Mouse (Mus musculus) T-helper 1 cell (primary cell): ENCODE measurements around the gene Hist1h2ao.
"Not testable (repeated sequence)": the region's sequence is repeated elsewhere in the genome, so short reads cannot be mapped to it uniquely, and the experiment has no call there.

ENCODE experiments used
- in situ Hi-C: fragments of 300-600 bp; cut with MboI, MseI; formaldehyde crosslinking; loops from one replicate; pipeline ENCODE4 v1.15.1; 2025; ENCODE audit warnings: high pct_unique_total_duplicates

Hist1h2ao gene

DNA sequence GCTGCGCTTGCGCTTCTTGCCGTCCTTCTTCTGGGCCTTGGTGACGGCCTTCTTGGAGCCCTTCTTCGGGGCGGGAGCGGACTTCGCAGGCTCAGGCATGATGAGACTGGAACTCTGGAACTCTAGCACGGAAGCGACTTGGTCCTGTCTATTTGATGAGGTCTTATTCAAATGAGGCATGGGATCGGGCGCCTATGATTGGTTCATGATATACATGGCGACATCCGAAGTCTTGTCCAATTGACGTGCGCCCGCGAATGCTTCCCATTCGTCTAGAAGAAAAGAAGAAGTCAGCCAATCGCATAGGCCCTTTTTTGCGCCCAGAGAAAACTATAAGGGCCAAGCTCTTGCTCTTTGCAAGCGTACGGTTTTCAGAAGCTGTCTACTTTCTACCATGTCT, at the start of gene Hist1h2ao, which contains the start of gene Hist1h2bq:
Gene Hist1h2ao (plus strand): TSS at position 393 of the 400 bp plus-strand sequence.
Gene Hist1h2bq (minus strand): TSS at position 125 of the 400 bp plus-strand sequence.
- in situ Hi-C loops, result not testable (repeated sequence)

DNA sequence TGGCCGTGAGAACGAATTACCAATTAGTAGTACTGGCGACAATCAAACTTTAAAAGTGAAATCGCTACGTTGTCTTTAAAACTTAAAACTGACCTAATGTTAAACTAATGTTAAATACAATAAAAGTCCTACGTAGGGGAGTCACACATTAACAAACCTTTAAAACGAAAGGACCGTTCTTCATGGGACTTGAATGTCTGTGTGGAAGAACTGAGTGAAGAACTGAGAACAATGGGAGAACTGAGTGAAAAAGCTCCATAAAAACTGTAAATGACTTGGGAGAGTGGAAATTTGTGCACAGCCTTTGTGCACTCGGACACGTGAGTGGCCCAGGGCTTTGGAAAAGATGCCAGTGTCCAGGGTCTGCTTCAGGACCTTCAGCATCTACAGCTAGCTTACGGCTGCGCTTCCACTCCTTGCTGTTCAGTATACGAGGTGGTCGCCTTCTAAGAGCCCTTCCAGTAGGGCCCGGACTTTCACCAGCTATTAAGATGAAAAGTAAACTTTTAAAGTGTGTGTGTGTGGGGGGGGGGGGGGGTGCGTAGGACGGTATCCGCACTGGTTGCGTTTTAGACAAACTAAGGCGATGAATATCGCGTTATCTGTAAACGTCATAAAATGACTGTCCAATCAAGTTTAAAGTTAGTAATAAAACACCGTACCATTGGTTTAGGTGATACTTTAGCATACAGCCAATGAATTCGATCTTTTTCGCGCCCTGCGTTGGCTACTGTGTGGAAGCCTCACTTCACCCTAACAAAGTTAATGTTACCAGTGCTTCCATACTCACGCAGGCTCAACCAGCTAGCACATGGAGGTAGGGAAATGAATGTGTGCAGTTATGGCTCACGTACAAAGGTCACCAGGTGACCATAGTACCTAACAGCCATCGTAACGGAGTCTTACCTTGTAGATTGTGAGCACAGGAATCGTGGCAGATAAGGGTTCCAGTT, 31.2 kb upstream of the Hist1h2ao start:
- in situ Hi-C loops, result loop anchor here (25.0 kb wide), 1 partner anchor 1983 kb away; the partner anchor contains the start of genes Hist1h1a, Hist1h2ab, Hist1h3a and Hist1h3b

DNA sequence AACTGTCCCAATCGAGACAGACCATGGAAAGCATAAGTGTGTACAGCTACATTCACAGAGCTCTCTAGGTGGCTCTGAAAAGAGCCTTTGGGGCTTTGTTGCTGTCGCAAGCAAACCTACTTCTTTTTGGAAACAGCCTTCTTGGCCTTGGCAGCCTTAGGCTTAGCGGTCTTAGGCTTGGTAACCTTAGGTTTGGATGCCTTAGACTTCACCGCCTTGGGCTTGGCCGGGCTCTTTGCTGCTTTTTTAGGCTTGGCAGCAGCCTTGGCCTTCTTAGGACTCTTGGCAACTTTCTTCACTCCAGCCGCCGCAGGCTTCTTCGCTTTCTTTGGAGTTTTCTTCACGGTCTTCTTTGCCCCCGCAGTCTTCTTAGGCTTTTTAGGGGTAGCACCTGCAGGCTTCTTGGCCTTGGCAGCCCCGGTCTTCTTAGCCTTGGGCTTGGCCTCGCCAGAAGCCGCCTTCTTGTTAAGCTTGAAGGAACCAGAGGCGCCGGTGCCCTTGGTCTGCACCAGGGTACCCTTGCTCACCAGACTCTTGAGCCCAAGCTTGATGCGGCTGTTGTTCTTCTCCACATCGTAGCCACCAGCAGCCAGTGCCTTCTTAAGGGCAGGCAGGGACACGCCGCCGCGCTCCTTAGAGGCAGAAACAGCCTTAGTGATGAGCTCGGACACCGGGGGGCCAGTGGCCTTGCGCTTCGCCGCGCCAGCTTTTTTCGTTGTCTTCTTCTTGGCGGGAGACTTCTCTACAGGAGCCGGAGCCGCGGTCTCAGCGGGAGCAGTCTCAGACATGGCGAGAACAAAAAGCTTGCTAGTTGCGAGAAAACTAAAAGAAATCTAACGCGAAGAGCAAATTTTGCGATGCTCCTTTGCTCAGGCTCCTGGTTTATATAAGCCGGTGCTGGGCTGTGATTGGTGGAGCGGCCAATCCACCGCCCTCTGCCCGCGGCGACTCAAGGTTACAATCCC, 30.2 kb upstream of the Hist1h2ao start, which contains the start of gene Hist1h1b:
Gene Hist1h1b (minus strand): TSS at position 859 of the 965 bp plus-strand sequence.
- in situ Hi-C loops, result loop anchor here (5.0 to 25.0 kb wide), 2 partner anchors 43 to 1982 kb away; partner anchors contain the start of genes Hist1h1a, Hist1h2ab, Hist1h3a and Hist1h3b

DNA sequence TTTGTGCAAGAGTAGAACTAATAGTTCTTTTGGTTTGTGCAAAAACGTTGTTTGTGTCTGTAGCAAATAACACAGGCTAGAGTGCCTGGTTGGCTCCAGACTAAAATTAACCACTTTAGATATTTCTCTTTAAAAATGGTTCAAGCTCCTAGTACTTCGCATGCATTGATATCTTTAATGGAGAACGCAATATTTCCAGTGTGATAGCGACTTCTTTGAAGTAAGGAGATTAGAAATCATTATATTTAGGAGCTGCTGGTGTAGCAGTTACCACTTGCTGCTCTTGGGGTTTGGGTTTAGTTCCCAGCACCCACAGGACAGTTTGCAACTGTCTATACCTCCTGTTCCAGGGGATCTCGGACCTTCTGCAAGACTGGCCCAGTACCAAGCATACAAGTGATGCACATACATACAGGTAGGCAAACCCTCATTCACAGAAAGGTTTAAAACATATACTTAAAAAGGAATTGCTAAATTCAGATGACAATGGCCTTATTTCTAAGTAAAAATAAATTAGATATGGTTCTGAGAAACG, 29.2 kb upstream of the Hist1h2ao start:
- in situ Hi-C loops, result loop anchor here (5.0 to 25.0 kb wide), 2 partner anchors 44 to 1981 kb away; partner anchors contain the start of genes Hist1h1a, Hist1h2ab, Hist1h3a and Hist1h3b

DNA sequence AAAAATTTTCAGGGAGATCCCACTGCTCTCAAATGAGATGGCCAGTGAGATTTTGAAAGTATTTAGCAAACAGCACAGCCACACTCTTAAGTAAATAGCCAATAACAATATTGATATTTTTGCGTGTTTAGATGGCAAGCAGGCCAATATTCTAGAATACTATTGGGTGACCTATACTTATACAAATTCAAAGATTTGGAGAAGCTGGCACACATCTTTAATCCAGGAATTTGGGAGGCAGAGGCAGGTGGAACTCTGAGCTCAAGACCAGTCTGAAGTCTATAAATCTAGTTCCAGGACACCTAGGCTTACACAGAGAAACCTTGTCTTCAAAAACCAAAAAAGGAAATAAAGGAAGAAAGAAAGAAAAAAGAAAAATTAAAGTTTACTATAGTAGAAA, 28.6 kb upstream of the Hist1h2ao start:
- in situ Hi-C loops, result loop anchor here (5.0 to 25.0 kb wide), 2 partner anchors 44 to 1981 kb away; partner anchors contain the start of genes Hist1h1a, Hist1h2ab, Hist1h3a and Hist1h3b

DNA sequence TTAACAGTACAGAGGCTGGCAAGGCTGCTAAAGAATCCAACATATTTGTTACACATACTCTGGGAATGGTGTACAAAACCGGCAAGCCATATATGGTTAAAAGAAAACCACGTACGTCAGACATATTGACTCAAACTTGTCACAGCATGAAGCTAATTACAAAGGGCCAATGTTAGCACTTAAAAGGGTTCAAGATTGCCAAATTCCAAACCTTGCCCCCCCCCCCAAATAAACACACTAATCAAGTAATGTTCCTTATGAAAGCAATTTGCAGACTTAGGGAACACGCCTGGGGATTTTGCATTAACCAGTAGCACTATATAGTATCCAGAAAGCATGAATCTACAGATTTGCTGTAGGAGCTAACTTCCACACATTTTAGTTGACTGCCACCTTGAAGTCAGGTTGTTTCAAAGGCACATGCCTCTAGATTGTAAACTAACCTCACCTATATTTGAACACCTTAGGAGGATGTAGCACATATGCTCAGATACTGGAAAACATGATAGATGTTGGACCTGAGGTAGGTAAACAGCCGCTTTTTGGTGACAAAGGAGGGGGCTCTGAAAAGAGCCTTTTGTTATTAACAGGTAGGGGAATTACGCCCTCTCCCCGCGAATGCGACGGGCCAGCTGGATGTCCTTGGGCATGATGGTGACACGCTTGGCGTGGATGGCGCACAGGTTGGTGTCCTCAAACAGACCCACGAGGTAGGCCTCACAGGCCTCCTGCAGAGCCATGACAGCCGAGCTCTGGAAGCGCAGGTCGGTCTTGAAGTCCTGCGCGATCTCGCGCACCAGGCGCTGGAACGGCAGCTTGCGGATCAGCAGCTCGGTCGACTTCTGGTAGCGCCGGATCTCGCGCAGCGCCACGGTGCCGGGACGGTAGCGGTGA, 27.7 kb upstream of the Hist1h2ao start:
- in situ Hi-C loops, result loop anchor here (5.0 to 25.0 kb wide), 2 partner anchors 45 to 1980 kb away; partner anchors contain the start of genes Hist1h1a, Hist1h2ab, Hist1h3a and Hist1h3b

DNA sequence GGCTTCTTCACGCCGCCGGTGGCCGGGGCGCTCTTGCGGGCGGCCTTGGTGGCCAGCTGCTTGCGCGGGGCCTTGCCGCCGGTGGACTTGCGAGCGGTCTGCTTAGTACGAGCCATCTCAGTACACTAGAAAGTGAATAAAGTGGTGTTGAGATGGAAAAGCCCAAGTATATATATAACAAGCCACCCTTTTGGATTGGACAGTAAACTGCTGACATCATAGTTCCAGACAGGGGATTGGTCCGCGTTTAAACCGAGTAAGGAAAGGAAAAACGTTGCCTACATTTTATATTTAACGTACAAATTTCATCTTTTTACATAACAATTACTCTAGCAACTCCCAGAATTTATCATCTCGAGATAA, 27.0 kb upstream of the Hist1h2ao start, which contains the start of gene Hist1h3i:
Gene Hist1h3i (minus strand): TSS at position 116 of the 363 bp plus-strand sequence.
- in situ Hi-C loops, result loop anchor here (5.0 to 25.0 kb wide), 2 partner anchors 46 to 1979 kb away; partner anchors contain the start of genes Hist1h1a, Hist1h2ab, Hist1h3a and Hist1h3b

DNA sequence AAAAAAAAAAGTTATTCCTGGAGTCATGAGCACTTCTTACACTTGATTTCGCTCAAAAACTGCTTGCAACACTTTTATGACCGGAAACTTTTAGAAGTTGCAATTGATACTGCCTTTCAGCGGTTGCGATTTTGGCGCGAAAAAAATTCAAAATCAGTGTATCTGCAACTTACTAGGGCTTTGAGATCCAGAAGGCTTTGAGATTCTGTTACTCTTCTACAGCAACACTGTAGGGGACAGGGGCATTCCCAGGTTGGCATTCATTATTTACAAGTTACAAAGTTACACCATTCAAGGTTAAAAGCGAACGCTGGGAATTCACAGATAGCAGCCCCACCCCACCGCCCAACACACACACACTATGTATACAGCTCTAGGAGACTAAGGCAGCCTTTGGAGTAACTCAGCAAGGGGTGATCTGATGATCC, 26.5 kb upstream of the Hist1h2ao start:
- in situ Hi-C loops, result loop anchor here (5.0 to 25.0 kb wide), 2 partner anchors 46 to 1979 kb away; partner anchors contain the start of genes Hist1h1a, Hist1h2ab, Hist1h3a and Hist1h3b

DNA sequence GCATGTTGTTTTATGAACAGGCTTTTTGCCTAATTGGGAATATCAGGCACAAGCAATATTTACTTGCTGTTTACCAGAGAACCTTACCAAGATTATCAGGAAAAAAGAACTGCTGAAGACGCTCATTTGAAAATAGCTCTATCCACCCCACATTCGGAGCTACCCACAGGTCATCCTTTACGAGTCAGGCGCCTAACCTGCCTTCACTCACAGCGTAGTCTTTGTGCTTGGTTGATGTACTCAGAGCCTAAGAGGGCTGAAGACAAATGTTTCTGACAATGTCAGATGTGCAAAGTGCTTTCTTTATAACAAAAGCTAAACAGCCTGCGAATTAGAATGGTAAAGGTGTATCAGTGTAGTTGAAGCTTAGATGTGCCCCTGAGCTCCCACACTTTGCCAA, 26.0 kb upstream of the Hist1h2ao start:
- in situ Hi-C loops, result loop anchor here (5.0 to 25.0 kb wide), 2 partner anchors 47 to 1978 kb away; partner anchors contain the start of genes Hist1h1a, Hist1h2ab, Hist1h3a and Hist1h3b

DNA sequence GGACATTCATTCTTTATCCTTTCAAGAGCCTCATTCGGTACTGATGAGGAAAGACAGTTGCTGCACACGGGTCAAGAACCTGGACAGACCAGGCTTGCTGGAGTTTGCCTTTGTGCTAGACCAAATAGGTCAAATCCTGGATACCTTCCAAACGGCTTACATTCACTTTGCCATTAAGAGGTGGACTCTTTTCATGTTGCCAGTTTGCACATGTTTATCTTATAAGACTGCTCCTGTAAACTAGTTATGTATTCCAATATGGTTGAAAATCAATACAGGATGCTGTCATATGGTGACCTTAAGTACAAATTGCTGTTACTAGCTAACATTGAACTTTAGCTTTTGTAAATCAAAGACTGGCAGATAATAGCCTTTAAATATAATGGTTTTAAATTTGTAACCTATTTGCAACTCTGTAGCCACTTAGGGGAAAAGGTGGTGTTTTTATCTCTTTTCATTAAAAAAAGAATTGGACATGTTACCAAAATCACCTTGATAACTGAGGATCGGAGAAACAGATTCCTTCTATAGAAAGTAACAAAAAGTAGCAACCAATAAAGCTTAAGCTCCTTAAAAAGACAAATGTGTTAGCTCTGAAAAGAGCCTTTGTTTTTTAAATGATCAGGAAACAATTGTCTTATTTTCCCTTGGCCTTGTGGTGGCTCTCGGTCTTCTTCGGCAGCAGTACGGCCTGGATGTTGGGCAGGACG, 23.9 kb upstream of the Hist1h2ao start:
- in situ Hi-C loops, result loop anchor here (25.0 kb wide), 1 partner anchor 1976 kb away; the partner anchor contains the start of genes Hist1h1a, Hist1h2ab, Hist1h3a and Hist1h3b

DNA sequence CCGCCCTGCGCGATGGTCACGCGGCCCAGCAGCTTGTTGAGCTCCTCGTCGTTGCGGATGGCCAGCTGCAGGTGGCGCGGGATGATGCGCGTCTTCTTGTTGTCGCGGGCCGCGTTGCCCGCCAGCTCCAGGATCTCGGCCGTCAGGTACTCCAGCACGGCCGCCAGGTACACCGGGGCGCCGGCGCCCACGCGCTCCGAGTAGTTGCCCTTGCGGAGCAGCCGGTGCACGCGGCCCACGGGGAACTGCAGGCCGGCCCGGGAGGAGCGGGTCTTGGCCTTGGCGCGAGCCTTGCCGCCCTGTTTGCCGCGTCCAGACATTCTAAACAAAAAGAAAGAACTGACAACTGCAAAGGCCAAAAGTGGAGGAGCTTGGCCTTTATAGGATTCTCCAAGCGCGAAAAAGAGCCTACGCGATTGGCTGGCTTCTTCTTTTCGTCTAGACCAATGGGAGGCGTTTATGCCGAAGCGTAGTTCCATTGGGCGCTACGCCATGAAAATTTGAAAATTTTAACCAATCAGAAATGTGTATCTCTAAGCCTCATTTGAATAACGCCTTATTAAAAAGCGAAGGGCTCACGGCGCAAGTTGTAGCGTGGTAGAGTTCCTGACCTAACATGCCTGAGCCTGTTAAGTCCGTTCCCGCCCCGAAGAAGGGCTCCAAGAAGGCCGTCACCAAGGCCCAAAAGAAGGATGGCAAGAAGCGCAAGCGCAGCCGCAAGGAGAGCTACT, 23.2 kb upstream of the Hist1h2ao start, which contains the start of the genes Hist1h2an and Hist1h2bp:
Gene Hist1h2an (minus strand): TSS at position 320 of the 731 bp plus-strand sequence.
Gene Hist1h2bp (plus strand): TSS at position 563 of the 731 bp plus-strand sequence.
- in situ Hi-C loops, result loop anchor here (25.0 kb wide), 1 partner anchor 1975 kb away; the partner anchor contains the start of genes Hist1h1a, Hist1h2ab, Hist1h3a and Hist1h3b

DNA sequence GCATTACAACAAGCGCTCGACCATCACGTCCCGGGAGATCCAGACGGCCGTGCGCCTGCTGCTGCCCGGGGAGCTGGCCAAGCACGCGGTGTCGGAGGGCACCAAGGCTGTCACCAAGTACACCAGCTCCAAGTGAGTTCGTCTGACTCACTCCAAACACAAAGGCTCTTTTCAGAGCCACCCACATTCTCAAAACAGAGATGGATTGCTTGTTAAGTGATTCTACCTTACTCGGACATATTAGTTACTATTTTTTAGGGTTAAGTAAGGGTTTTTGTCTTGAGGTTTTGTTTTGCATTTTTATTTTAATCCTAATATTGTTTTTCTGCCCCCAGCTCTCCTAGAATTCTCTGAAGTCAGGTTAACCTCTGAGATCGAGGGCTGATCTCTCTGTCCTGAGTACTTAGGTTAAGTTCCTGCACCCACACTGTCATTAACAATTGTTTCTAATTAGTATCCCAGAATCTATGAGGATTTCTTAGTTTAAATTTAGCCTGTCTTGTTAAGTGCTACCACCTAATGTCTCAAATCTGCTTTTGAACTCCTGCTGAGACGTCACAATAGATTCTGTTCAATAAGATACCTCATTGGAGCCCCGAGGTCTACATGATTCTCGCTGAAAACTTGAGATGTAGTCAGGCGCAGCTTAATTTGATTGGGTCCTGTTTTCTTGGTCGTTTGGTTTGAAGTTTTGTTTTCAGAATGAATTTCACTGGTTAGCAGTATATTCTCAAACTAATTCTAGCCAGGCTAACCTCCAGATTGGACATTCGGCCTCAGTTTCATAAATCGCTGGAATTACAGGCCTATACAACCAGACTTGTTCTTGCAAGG, 22.3 kb upstream of the Hist1h2ao start:
- in situ Hi-C loops, result loop anchor here (25.0 kb wide), 1 partner anchor 1974 kb away; the partner anchor contains the start of genes Hist1h1a, Hist1h2ab, Hist1h3a and Hist1h3b

DNA sequence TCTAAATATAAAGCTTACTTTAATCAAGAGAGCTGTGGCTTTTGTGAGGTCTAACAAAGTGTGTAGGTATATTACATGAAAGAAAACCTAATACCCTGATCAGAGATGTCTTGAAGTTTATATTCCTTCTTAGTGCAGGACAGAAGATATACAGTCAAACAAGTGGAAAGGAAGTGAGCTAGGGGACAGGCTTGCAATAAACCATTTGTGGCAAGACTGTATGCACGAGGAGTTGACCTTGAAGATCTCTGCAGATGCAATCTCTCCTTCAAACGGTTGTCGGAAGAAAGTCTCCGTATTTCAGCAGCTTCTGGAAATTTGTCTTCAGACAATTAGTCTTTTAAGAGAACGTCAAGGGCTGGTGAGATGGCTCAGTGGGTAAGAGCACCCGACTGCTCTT, 20.3 kb upstream of the Hist1h2ao start:
- in situ Hi-C loops, result loop anchor here (25.0 kb wide), 1 partner anchor 1972 kb away; the partner anchor contains the start of genes Hist1h1a, Hist1h2ab, Hist1h3a and Hist1h3b

DNA sequence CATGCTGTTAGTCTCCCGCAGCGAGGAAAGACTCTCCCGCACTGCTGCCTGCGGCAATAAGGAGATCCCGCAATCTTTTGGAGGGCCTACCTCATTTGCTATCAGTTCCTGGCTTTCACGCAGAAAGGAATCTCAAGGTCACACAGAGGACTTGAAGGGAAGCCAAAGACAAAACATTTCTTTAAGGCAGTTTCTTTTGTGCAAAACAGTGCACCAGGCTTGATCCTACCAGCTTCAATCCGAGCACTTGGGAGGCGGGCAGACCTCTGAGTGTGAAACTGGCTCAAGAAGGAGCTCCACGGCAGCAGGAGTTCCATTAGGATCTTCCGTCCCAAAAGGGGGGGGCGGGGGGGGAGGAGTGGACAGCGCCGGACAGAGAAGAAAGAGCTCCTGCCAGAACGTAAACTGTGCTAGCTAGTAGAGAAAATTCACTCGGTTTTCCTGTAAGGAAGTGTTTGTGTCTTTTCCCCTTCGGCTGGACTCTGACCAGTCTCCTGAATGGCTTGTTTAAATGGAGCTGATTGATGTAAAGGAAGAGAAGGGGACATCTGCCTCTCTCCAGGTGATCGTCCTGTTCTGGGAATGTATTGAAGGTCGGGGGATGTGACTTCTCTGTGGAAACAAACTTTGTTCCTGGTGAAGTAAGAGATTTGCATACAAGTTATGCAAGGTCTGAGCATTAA, 19.5 kb upstream of the Hist1h2ao start:
- in situ Hi-C loops, result loop anchor here (25.0 kb wide), 1 partner anchor 1972 kb away; the partner anchor contains the start of genes Hist1h1a, Hist1h2ab, Hist1h3a and Hist1h3b

DNA sequence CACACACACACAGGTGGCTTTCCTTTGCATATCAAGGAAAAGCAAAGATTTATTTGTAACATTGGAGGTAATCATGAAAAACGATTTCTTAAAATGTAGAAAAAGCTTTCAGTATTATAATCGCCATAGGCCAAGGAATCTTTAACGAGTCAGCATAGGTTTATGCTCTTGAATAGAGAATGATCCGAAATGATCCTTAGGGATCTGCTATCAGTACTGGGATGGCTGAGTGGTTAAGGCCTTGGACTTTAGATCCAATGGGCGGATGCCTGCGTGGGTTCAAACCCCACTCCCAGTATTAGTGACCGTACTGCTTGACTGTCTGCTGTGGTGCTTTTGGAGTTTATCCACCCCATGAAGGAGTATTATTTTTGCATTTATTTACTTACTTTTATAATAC, 14.7 kb upstream of the Hist1h2ao start:
- in situ Hi-C loops, result loop anchor here (5.0 to 25.0 kb wide), 2 partner anchors 52 to 1967 kb away; partner anchors contain the start of genes Hist1h1a, Hist1h2ab, Hist1h3a and Hist1h3b
